In the genomic region with DNA sequence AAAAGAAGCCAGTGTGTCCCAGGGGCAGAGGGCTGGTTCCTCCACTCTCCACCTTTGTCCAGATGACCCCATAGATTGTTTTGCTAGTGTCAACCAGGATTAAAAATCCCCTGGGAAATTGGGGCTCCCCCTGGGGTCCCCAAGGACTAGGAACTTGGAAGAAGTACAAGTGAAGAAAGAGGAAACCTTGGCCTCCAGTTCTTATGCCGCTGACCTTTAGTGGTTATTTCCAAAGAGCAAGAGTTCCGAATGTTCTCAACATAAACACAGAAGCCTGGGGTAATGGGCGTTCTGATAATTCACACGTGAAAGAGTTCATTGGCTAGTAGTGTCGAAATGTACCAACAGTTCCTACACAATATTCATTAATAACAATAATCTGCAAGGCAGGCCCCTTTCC, we compare ENCODE assay signal across 18 mouse cellular contexts.
"Had no signal": no experiment of that assay in that cellular context is flagged by ENCODE, and none has a peak within 500 bp of the region (broad histone marks: within the 10 kb centered on the region; RNA-seq: fewer than 3 reads in every experiment).

No protein-coding gene starts in this region.

- H3K9me3 ChIP-seq: lung, embryonic 15.5 days; megakaryocyte, embryonic 14.5 days; midbrain, embryonic 13.5 days; midbrain, embryonic 15.5 days; neural tube, embryonic 12.5 days; stomach, embryonic 15.5 days had no signal

- H3K4me1 ChIP-seq: lung, embryonic 15.5 days; neural tube, embryonic 12.5 days had no signal

- H3K27me3 ChIP-seq: lung, embryonic 15.5 days; megakaryocyte, embryonic 14.5 days; midbrain, embryonic 13.5 days; midbrain, embryonic 15.5 days; neural tube, embryonic 12.5 days; stomach, embryonic 15.5 days had no signal

- H3K4me2 ChIP-seq: lung, embryonic 15.5 days; midbrain, embryonic 11.5 days; midbrain, embryonic 13.5 days; midbrain, embryonic 15.5 days; neural tube, embryonic 12.5 days; stomach, embryonic 15.5 days had no signal

- H3K9ac ChIP-seq: liver, postnatal 0 days; lung, embryonic 15.5 days; midbrain, embryonic 13.5 days; midbrain, embryonic 15.5 days; neural tube, embryonic 12.5 days; stomach, embryonic 15.5 days had no signal

- H3K36me3 ChIP-seq: lung, embryonic 15.5 days; midbrain, embryonic 13.5 days; midbrain, embryonic 15.5 days; neural tube, embryonic 12.5 days; stomach, embryonic 15.5 days had no signal

- H3K4me3 ChIP-seq: lung, embryonic 15.5 days; megakaryocyte, embryonic 14.5 days; midbrain, embryonic 13.5 days; midbrain, embryonic 15.5 days; neural tube, embryonic 12.5 days; stomach, embryonic 15.5 days had no signal

- ATAC-seq: liver, postnatal 0 days; lung, postnatal 0 days; midbrain, embryonic 13.5 days; midbrain, embryonic 15.5 days had no signal

- H3K27ac ChIP-seq: lung, embryonic 15.5 days; macrophage; midbrain, embryonic 13.5 days; midbrain, embryonic 15.5 days; neural tube, embryonic 12.5 days; stomach, embryonic 15.5 days; stomach, postnatal 0 days had no signal

- DNase-seq: liver, postnatal 0 days; lung, adult 2 months; lung, postnatal 14 days; lung, postnatal 36 days; right cerebral cortex, postnatal 14 days; thymus, adult 2 months; thymus, postnatal 25 days; thymus, postnatal 4 days had no signal
